ENCODE assay signal across 16 mouse cellular contexts in genomic region chr11:85799856-85800255, GRCm38 (mm10). TPM values are rescaled to one million over a fixed set of nuclear protein-coding genes. Genes with fewer than 3 reads are reported as not detected.
DNase-seq lines count a peak whose midpoint lies in the region; ATAC-seq and TF ChIP-seq lines count a peak whose summit lies in the region.
"Had no signal": no experiment of that assay in that cellular context is flagged by ENCODE, and none has a peak within 500 bp of the region (broad histone marks: within the 10 kb centered on the region; RNA-seq: fewer than 3 reads in every experiment).

No protein-coding gene starts in this region.

- intact Hi-C loops in heart, postnatal 36 days (cut with DNase I), result no loop called here

- H3K9me3 ChIP-seq in kidney, postnatal 0 days (replicated peaks; ENCODE audit: low read length), result no peaks in the 10 kb centered on the region
- H3K9me3 ChIP-seq in kidney, embryonic 14.5 days (ENCODE audit: control insufficient read depth, low read length), result no peaks in the 10 kb centered on the region
- no peaks in the 10 kb centered on the region for H3K9me3 ChIP-seq in liver, embryonic 13.5 days (replicated peaks)
- no peaks in the 10 kb centered on the region for H3K9me3 ChIP-seq in midbrain, embryonic 10.5 days (replicated peaks)
- H3K9me3 ChIP-seq: embryonic facial prominence, embryonic 12.5 days had no signal

- H3K4me1 ChIP-seq in kidney, postnatal 0 days (replicated peaks; ENCODE audit: insufficient read depth, low read length), result peaks cover 8% of the 10 kb centered on the region; the same call in 1 of the 2 replicates
- H3K4me1 ChIP-seq in kidney, embryonic 14.5 days (ENCODE audit: control insufficient read depth, insufficient read depth, low read length), result peaks cover 16% of the 10 kb centered on the region
- peaks cover 69% of the 10 kb centered on the region for H3K4me1 ChIP-seq in liver, embryonic 13.5 days (replicated peaks)
- no peaks in the 10 kb centered on the region for H3K4me1 ChIP-seq in midbrain, embryonic 10.5 days

- DNase-seq in kidney, postnatal 0 days (ENCODE audit: low spot score), result no peak
- DNase-seq in forelimb bud, embryonic 11.5 days (ENCODE audit: low read depth, low spot score), result peak; percentile 48
- DNase-seq in heart, postnatal 36 days, result peak; percentile 50 to 57
- DNase-seq in liver, embryonic 13.5 days, result peak; percentile 67
- no peak for DNase-seq in midbrain, embryonic 10.5 days (ENCODE audit: low spot score)
- DNase-seq in adrenal gland, postnatal 25 days, result no peak
- no peak for DNase-seq in adrenal gland, adult 8-10 months
- DNase-seq: cerebellum, adult 11 months; lung, adult 18-20 months had no signal

- H3K27me3 ChIP-seq in kidney, postnatal 0 days (ENCODE audit: insufficient read depth, low read length), result no peaks in the 10 kb centered on the region
- H3K27me3 ChIP-seq in kidney, embryonic 14.5 days (ENCODE audit: control insufficient read depth, insufficient read depth, low read length), result no peaks in the 10 kb centered on the region
- H3K27me3 ChIP-seq in liver, embryonic 13.5 days, result peaks cover 42% of the 10 kb centered on the region
- 0 out of 2 replicates have a peak, but pooled peaks cover 4% of the 10 kb centered on the region for H3K27me3 ChIP-seq in midbrain, embryonic 10.5 days (ENCODE audit: low read depth, poor library complexity, severe bottlenecking)

- H3K9ac ChIP-seq in kidney, postnatal 0 days (ENCODE audit: low read depth, low read length), result no peak overlapping the region
- H3K9ac ChIP-seq in kidney, embryonic 14.5 days (ENCODE audit: low read depth, low read length), result no peak overlapping the region
- peak overlapping the region; percentile 63 for H3K9ac ChIP-seq in liver, embryonic 13.5 days
- H3K9ac ChIP-seq: embryonic facial prominence, embryonic 12.5 days had no signal

- no peak for ATAC-seq in kidney, postnatal 0 days (replicated peaks; ENCODE audit: low FRiP score, low read depth)
- ATAC-seq in kidney, embryonic 14.5 days (ENCODE audit: low FRiP score, low TSS enrichment), result no peak
- peak; percentile 71 for ATAC-seq in liver, embryonic 13.5 days (ENCODE audit: low read depth)
- ATAC-seq: midbrain, embryonic 16.5 days had no signal

- 0 out of 2 replicates have a peak overlapping the region, but pooled peaks have one; percentile 15 for H3K4me2 ChIP-seq in kidney, postnatal 0 days (ENCODE audit: low read length)
- H3K4me2 ChIP-seq in kidney, embryonic 14.5 days (replicated peaks; ENCODE audit: low read depth, low read length), result no peak overlapping the region
- peak overlapping the region; percentile 72 for H3K4me2 ChIP-seq in liver, embryonic 13.5 days
- H3K4me2 ChIP-seq: embryonic facial prominence, embryonic 12.5 days had no signal

- 27% methylated on average over 19 of the region's 19 CpGs for WGBS in kidney, postnatal 0 days
- 22% methylated on average over 19 of the region's 19 CpGs for WGBS in kidney, embryonic 14.5 days
- 7% methylated on average over 19 of the region's 19 CpGs for WGBS in liver, embryonic 13.5 days (ENCODE audit: insufficient replicate concordance)
- WGBS in midbrain, embryonic 10.5 days, result 76% methylated on average over 19 of the region's 19 CpGs

- no peak overlapping the region for H3K4me3 ChIP-seq in kidney, postnatal 0 days (replicated peaks; ENCODE audit: low read depth, low read length)
- H3K4me3 ChIP-seq in kidney, embryonic 14.5 days (ENCODE audit: low read length), result no peak overlapping the region
- peak overlapping the region; percentile 45 for H3K4me3 ChIP-seq in liver, embryonic 13.5 days (replicated peaks)
- H3K4me3 ChIP-seq in midbrain, embryonic 10.5 days, result no peak overlapping the region
- H3K4me3 ChIP-seq: embryonic facial prominence, embryonic 12.5 days had no signal

- 0 out of 2 replicates have a peak overlapping the region, but pooled peaks have one; percentile 27 for H3K27ac ChIP-seq in kidney, postnatal 0 days
- no peak overlapping the region for H3K27ac ChIP-seq in kidney, embryonic 14.5 days (ENCODE audit: low read depth, low read length)
- peak overlapping the region; percentile 98 for H3K27ac ChIP-seq in liver, embryonic 13.5 days
- no peak overlapping the region for H3K27ac ChIP-seq in midbrain, embryonic 10.5 days (replicated peaks)

- TF ChIP-seq CTCF in kidney, postnatal 0 days (IDR thresholded peaks at IDR 0.05; ENCODE audit: low read depth), result no peak

- no peaks in the 10 kb centered on the region for H3K36me3 ChIP-seq in kidney, postnatal 0 days (ENCODE audit: insufficient read depth, low read length)
- no peaks in the 10 kb centered on the region for H3K36me3 ChIP-seq in kidney, embryonic 14.5 days (ENCODE audit: control insufficient read depth, insufficient read depth, low read length)
- H3K36me3 ChIP-seq in liver, embryonic 13.5 days, result peaks cover 4% of the 10 kb centered on the region; the same call in 1 of the 2 replicates
- H3K36me3 ChIP-seq in midbrain, embryonic 10.5 days, result no peaks in the 10 kb centered on the region
- H3K36me3 ChIP-seq: embryonic facial prominence, embryonic 12.5 days had no signal

RNA-seq across cellular contexts. Expression of gene Tbx2, which starts 32.5 kb away (rescaled TPM):
- 15.6 and 22.5 TPM in 2 replicates for polyA plus RNA-seq in kidney, postnatal 0 days (2015; fragmentation: Nextera tagmentation; extraction: Ambion mirVana)
- 18.2 and 19.8 TPM in 2 replicates for polyA plus RNA-seq in kidney, embryonic 14.5 days (2014; fragmentation: Nextera tagmentation; extraction: Ambion mirVana)
- total RNA-seq in heart, postnatal 36 days (2021), result 1 to 10 TPM; 6.2 to 6.9 TPM
- 0.25 and 0.27 TPM in 2 replicates for polyA plus RNA-seq in liver, embryonic 13.5 days (2015; fragmentation: Nextera tagmentation; extraction: Ambion mirVana)
- polyA plus RNA-seq in midbrain, embryonic 10.5 days (2016; fragmentation: Nextera tagmentation; extraction: Ambion mirVana), result 0.27 and 0.43 TPM in 2 replicates
- total RNA-seq in adrenal gland, postnatal 25 days (2021), result 25.6 and 27.5 TPM in 2 replicates
- 10 to 100 TPM; 23.4 to 30.5 (median 24.9) TPM for total RNA-seq in adrenal gland, adult 8-10 months (2022)

RNA-seq across cellular contexts. Expression of gene Gm11444, which starts 50.3 kb away (rescaled TPM):
- not detected in 2 replicates for polyA plus RNA-seq in kidney, postnatal 0 days (2015; fragmentation: Nextera tagmentation; extraction: Ambion mirVana)
- not detected in 2 replicates for polyA plus RNA-seq in kidney, embryonic 14.5 days (2014; fragmentation: Nextera tagmentation; extraction: Ambion mirVana)
- total RNA-seq in heart, postnatal 36 days (2021), result not detected
- polyA plus RNA-seq in liver, embryonic 13.5 days (2015; fragmentation: Nextera tagmentation; extraction: Ambion mirVana), result not detected in 2 replicates
- polyA plus RNA-seq in midbrain, embryonic 10.5 days (2016; fragmentation: Nextera tagmentation; extraction: Ambion mirVana), result not detected in 2 replicates
- total RNA-seq in adrenal gland, postnatal 25 days (2021), result not detected in 2 replicates
- total RNA-seq in adrenal gland, adult 8-10 months (2022), result not detected
- total RNA-seq: adrenal gland, adult 18-20 months; hematopoietic stem cell, adult 5-6 weeks; layer of hippocampus, postnatal 10 days had no signal
- polyA plus RNA-seq: embryonic facial prominence, embryonic 12.5 days; midbrain, embryonic 16.5 days; neural tube, embryonic 14.5 days had no signal

Comparison
In these comparisons a context has a peak if more than half of its experiments do, and no peak if none do; other contexts are left out.
1. H3K27ac ChIP-seq: peak in kidney, postnatal 0 days (single experiment) and liver, embryonic 13.5 days (single experiment); none in kidney, embryonic 14.5 days (single experiment) and midbrain, embryonic 10.5 days (single experiment).
2. DNase-seq: peak in forelimb bud, embryonic 11.5 days (single experiment), heart, postnatal 36 days (2 of 2) and liver, embryonic 13.5 days (single experiment); none in kidney, postnatal 0 days (single experiment), midbrain, embryonic 10.5 days (single experiment), adrenal gland, postnatal 25 days (single experiment) and adrenal gland, adult 8-10 months (single experiment).
3. RNA of gene Tbx2, which starts 32.5 kb away (polyA plus RNA-seq): 15.6 to 22.5 TPM in kidney, postnatal 0 days and 18.2 to 19.8 TPM in kidney, embryonic 14.5 days; 0.27 to 0.43 TPM in midbrain, embryonic 10.5 days and 0.25 to 0.27 TPM in liver, embryonic 13.5 days; every median in the first group is over 10 times any median in the second.